Mouse (Mus musculus): ENCODE data around the gene Tspan4. TPM values are rescaled to one million over a fixed set of nuclear protein-coding genes. Genes with fewer than 3 reads are reported as not detected.

Gene Tspan4
- polyA plus RNA-seq, 1 experiment from 2014 or later = 49.1 TPM

DNA sequence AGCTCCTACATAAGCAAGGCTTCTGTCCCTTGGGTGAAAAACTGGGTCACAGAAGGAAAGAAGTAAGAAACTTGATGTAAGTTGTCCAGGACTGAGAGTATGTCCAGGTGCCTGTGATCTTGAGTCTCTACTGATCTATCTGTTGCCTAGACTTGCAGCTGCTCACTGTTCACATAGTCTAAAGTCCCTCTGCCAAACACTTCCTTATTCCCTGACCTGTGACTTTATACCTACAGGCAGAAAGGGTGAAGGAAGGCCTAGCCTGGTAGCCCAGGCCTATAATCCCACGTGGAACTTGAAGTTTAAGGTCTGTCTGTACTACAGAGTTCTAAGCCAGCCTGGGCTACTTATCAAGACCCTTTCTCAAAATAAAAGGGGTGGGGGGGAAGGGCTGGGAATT, 60.5 kb downstream of the Tspan4 start:
- Histone ChIP-seq H3K36me3 (replicated peaks) (0 out of 2 replicates have a peak, but pooled peaks cover 2% of the 10 kb centered on the region), H3K4me1 (peaks cover 21% of the 10 kb centered on the region), H3K4me3 (no peak overlapping the region), H3K9me3 (no peaks in the 10 kb centered on the region), H3K27ac (no peak overlapping the region), H3K4me2 (no peak overlapping the region), H3K27me3 (replicated peaks) (no peaks in the 10 kb centered on the region), H3K9ac (no peak overlapping the region)
- 79% methylated on average over 1 of the region's 1 CpGs for WGBS
- ATAC-seq (replicated peaks) = no peak

GRCm38 (mm10) chr7:141538852-141539555, 64.0 kb downstream of the Tspan4 start:
- peak overlapping the region; percentile 76 for H3K4me3 ChIP-seq
- 13% methylated on average over 18 of the region's 18 CpGs for WGBS
- H3K9ac ChIP-seq = peak overlapping the region; percentile 77
- no peak; the same call in 1 of the 2 replicates for ATAC-seq (replicated peaks)
- H3K4me1 ChIP-seq = peaks cover 24% of the 10 kb centered on the region
- no peaks in the 10 kb centered on the region for H3K27me3 ChIP-seq (replicated peaks)
- H3K27ac ChIP-seq = peak overlapping the region; percentile 86
- H3K36me3 ChIP-seq (replicated peaks) = no peaks in the 10 kb centered on the region
- peak overlapping the region; percentile 71 for H3K4me2 ChIP-seq
- no peaks in the 10 kb centered on the region for H3K9me3 ChIP-seq

- no peaks in the 10 kb centered on the region for H3K36me3 ChIP-seq (replicated peaks)
- peak within 1 kb of the TSS; percentile 71 for H3K4me2 ChIP-seq
- H3K9me3 ChIP-seq = no peaks in the 10 kb centered on the region
- peak within 1 kb of the TSS; percentile 77 for H3K9ac ChIP-seq
- H3K4me3 ChIP-seq = peak within 1 kb of the TSS; percentile 76
- no peaks in the 10 kb centered on the region for H3K27me3 ChIP-seq (replicated peaks)
- H3K27ac ChIP-seq = peak within 1 kb of the TSS; percentile 86
- peaks cover 24% of the 10 kb centered on the region for H3K4me1 ChIP-seq
- WGBS = under 1% methylated on average over 46 of the region's 46 CpGs
- ATAC-seq (replicated peaks) = peak; percentile 97
These were observed 64.7 kb downstream of the Tspan4 start, which contains the start of gene Chid1 for GRCm38 (mm10) chr7:141539556-141540311. TSS of gene Chid1 (minus strand) at chr7:141539857.

DNA sequence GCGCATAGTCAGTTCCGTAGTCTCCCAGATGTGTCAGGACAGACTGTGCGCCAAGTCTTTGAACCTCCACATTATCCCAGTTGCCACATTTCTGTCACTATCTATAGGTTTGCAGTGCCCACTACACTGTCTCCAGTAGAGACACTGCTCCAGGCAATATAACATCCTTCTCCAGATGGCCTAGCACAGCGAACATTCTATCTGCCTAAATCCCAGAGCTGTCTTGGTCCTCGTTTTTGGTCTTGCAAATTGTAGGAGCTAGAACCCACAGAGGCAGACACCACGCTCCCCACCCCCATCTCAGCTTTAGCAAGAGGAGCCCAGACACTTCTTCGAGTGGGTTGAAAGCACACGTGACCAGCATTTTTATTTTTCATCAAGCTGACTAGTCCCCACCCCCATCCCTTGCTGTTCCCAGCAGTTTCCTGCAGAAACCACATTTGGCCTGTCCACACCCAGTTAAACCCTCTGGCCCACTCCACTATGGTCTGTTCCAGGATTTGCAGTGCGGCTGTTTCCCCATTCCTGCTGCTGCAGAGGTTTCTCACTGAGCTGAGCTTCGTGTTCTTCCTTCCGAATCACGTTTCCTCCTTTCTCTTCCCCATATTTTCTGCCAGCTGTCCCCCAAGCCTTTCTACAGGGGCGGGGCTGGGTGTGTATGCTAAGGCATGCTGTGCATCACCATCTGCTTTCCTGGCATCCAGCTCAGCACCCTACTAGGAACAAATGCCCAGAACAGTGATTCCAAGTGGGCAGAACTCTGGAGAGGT, 65.5 kb downstream of the Tspan4 start:
- Histone ChIP-seq H3K9me3 (no peaks in the 10 kb centered on the region), H3K36me3 (replicated peaks) (no peaks in the 10 kb centered on the region), H3K4me3 (peak overlapping the region; percentile 76), H3K4me1 (peaks cover 24% of the 10 kb centered on the region), H3K9ac (peak overlapping the region; percentile 77), H3K27me3 (replicated peaks) (no peaks in the 10 kb centered on the region), H3K27ac (peak overlapping the region; percentile 86), H3K4me2 (peak overlapping the region; percentile 71)
- ATAC-seq (replicated peaks) = peak; percentile 35; the same call in 1 of the 2 replicates
- WGBS = 63% methylated on average over 13 of the region's 13 CpGs

- Histone ChIP-seq H3K9ac (no peak overlapping the region), H3K27me3 (replicated peaks) (no peaks in the 10 kb centered on the region), H3K4me1 (peaks cover 24% of the 10 kb centered on the region), H3K9me3 (no peaks in the 10 kb centered on the region), H3K27ac (no peak overlapping the region), H3K4me3 (no peak overlapping the region), H3K36me3 (replicated peaks) (no peaks in the 10 kb centered on the region), H3K4me2 (no peak overlapping the region)
- no peak for ATAC-seq (replicated peaks)
- WGBS = 82% methylated on average over 4 of the region's 4 CpGs
These were observed 66.6 kb downstream of the Tspan4 start for GRCm38 (mm10) chr7:141541681-141542080.

- WGBS = 95% methylated on average over 2 of the region's 2 CpGs
- H3K4me2 ChIP-seq = no peak overlapping the region
- no peak overlapping the region for H3K27ac ChIP-seq
- no peaks in the 10 kb centered on the region for H3K36me3 ChIP-seq (replicated peaks)
- no peak overlapping the region for H3K9ac ChIP-seq
- H3K27me3 ChIP-seq (replicated peaks) = no peaks in the 10 kb centered on the region
- no peak for ATAC-seq (replicated peaks)
- no peaks in the 10 kb centered on the region for H3K9me3 ChIP-seq
- peaks cover 24% of the 10 kb centered on the region for H3K4me1 ChIP-seq
- H3K4me3 ChIP-seq = no peak overlapping the region
These were observed 67.5 kb downstream of the Tspan4 start for GRCm38 (mm10) chr7:141542588-141542987.

Other genes starting within 250 kb of the Tspan4 start
- gene Phrf1, start 246.5 kb upstream of the Tspan4 start, polyA plus RNA-seq (2015; fragmentation: Nextera tagmentation; extraction: Ambion mirVana) = 77.3 and 85.7 TPM in 2 replicates
- gene Irf7, start 208.8 kb upstream of the Tspan4 start, polyA plus RNA-seq (2015; fragmentation: Nextera tagmentation; extraction: Ambion mirVana) = 2.1 and 4.2 TPM in 2 replicates
- gene Cdhr5, start 198.5 kb upstream of the Tspan4 start, polyA plus RNA-seq (2015; fragmentation: Nextera tagmentation; extraction: Ambion mirVana) = not detected in 2 replicates
- 1.6 and 1.8 TPM in 2 replicates for gene Sct, start 196.1 kb upstream of the Tspan4 start, polyA plus RNA-seq (2015; fragmentation: Nextera tagmentation; extraction: Ambion mirVana)
- gene Drd4, start 183.2 kb upstream of the Tspan4 start, polyA plus RNA-seq (2015; fragmentation: Nextera tagmentation; extraction: Ambion mirVana) = 0.74 and 0.96 TPM in 2 replicates
- 224 and 234 TPM in 2 replicates for gene Deaf1, start 147.6 kb upstream of the Tspan4 start, polyA plus RNA-seq (2015; fragmentation: Nextera tagmentation; extraction: Ambion mirVana)
- 63.0 and 63.3 TPM in 2 replicates for gene Tmem80, start 147.5 kb upstream of the Tspan4 start, polyA plus RNA-seq (2015; fragmentation: Nextera tagmentation; extraction: Ambion mirVana)
- 0.49 and 0.66 TPM in 2 replicates for gene Eps8l2, start 136.4 kb upstream of the Tspan4 start, polyA plus RNA-seq (2015; fragmentation: Nextera tagmentation; extraction: Ambion mirVana)
- 292 and 298 TPM in 2 replicates for gene Taldo1, start 83.0 kb upstream of the Tspan4 start, polyA plus RNA-seq (2015; fragmentation: Nextera tagmentation; extraction: Ambion mirVana)
- gene Gatd1, start 61.1 kb upstream of the Tspan4 start, polyA plus RNA-seq (2015; fragmentation: Nextera tagmentation; extraction: Ambion mirVana) = 57.2 and 59.5 TPM in 2 replicates
- 111 and 113 TPM in 2 replicates for gene Cend1, start 45.7 kb upstream of the Tspan4 start, polyA plus RNA-seq (2015; fragmentation: Nextera tagmentation; extraction: Ambion mirVana)
- gene Slc25a22, start 37.3 kb upstream of the Tspan4 start, polyA plus RNA-seq (2015; fragmentation: Nextera tagmentation; extraction: Ambion mirVana) = 109 and 120 TPM in 2 replicates
- gene Pidd1, start 31.2 kb upstream of the Tspan4 start, polyA plus RNA-seq (2015; fragmentation: Nextera tagmentation; extraction: Ambion mirVana) = 3.4 and 3.8 TPM in 2 replicates
- 597 and 636 TPM in 2 replicates for gene Rplp2, start 27.9 kb upstream of the Tspan4 start, polyA plus RNA-seq (2015; fragmentation: Nextera tagmentation; extraction: Ambion mirVana)
- 17.7 and 20.1 TPM in 2 replicates for gene Pnpla2, start 20.0 kb upstream of the Tspan4 start, polyA plus RNA-seq (2015; fragmentation: Nextera tagmentation; extraction: Ambion mirVana)
- 7.6 and 8.7 TPM in 2 replicates for gene Cracr2b, start 14.1 kb upstream of the Tspan4 start, polyA plus RNA-seq (2015; fragmentation: Nextera tagmentation; extraction: Ambion mirVana)
- gene Cd151, start 7.8 kb upstream of the Tspan4 start, polyA plus RNA-seq (2015; fragmentation: Nextera tagmentation; extraction: Ambion mirVana) = 18.8 and 20.5 TPM in 2 replicates
- 82.4 and 83.8 TPM in 2 replicates for gene Polr2l, start 108 bp upstream of the Tspan4 start, polyA plus RNA-seq (2015; fragmentation: Nextera tagmentation; extraction: Ambion mirVana)
- gene Chid1, start 64.6 kb downstream of the Tspan4 start, polyA plus RNA-seq (2015; fragmentation: Nextera tagmentation; extraction: Ambion mirVana) = 44.1 and 44.6 TPM in 2 replicates
- 132 and 135 TPM in 2 replicates for gene Ap2a2, start 86.9 kb downstream of the Tspan4 start, polyA plus RNA-seq (2015; fragmentation: Nextera tagmentation; extraction: Ambion mirVana)
- 0.27 and 0.37 TPM in 2 replicates for gene Muc6, start 180.1 kb downstream of the Tspan4 start, polyA plus RNA-seq (2015; fragmentation: Nextera tagmentation; extraction: Ambion mirVana)
- gene Muc2, start 215.1 kb downstream of the Tspan4 start, polyA plus RNA-seq (2015; fragmentation: Nextera tagmentation; extraction: Ambion mirVana) = 0.15 and 0.38 TPM in 2 replicates